Mouse (Mus musculus) natural killer cell, adult 2 months (primary cell): ENCODE measurements around the gene Pus3.
"Not testable (repeated sequence)": the region's sequence is repeated elsewhere in the genome, so short reads cannot be mapped to it uniquely, and the experiment has no call there.

Source experiments
- DNase-seq, 2 experiments: peaks; one replicate each; pipeline ENCODE4 v3.0.0; 2022; ENCODE audit warnings: low spot score in 2 of 2

Pus3 gene

GRCm38 (mm10) chr9:35545704-35546103, 12.7 kb upstream of the Pus3 start:
- no peak for DNase-seq

DNA sequence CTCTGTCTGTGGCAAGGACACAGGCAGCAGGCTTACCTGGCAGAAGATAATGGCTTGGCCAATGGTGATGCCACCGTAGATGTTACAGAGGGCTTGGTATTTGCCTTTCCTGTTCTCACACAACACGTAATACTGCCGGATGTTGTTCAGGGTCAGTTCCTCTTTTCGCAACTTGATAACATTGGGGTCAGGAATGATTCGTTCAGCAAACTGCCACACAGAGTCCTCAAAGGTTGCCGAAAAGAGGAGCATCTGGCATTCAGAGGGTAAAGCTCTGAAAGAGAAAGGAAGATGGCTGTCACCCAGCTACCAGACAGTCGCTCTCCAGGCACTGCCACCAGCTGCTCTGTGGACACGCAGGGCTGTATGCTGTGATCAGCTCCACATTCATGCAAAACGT, 11.7 kb upstream of the Pus3 start:
- peak; percentile 16 to 62 for DNase-seq

GRCm38 (mm10) chr9:35548455-35548854, 9.9 kb upstream of the Pus3 start:
- DNase-seq: no peak

GRCm38 (mm10) chr9:35556494-35557102, 1.8 kb upstream of the Pus3 start:
- no peak for DNase-seq

DNA sequence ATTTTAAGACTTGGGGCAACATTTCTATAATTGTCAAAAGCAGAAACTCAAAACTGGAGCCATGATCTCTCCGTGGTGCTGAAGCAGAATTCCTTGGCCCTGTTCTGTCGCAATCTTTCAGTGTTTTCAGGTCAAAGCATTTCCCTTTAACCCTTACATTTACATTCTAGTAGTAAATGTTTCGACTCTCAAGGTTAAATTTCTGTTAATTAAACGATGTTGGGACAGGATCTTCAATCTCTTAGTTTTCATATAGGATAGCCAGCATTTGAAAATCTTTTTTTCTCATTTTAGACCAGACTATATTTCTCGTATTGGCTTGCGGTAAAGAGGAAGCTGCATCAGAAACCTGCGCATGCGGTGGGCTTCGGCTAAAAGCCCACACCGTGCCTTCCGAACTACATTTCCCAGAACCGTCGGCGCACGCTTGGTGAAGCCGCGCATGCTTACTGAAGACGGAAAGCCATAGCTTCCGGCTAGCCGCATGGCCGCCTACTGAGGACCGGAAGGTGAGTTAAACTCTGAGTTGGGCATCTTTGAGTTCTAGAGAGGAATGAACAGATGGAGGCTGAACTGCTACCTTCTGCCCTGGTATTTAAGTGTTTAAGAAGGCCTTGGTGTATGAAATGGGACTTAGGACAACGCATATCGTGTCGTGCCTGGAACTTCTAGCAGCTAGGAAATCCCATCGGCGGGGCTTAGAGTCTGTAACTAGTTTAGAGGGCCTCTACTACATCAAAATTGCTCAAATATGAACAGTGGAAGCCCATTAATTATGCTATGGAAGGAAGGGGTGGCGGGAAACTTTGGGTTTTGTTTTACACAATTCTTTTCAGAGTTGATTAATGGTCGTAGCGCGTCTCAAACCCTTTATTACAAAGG, 855 bp downstream of the Pus3 start:
- peak; percentile 63 to 73 for DNase-seq

DNA sequence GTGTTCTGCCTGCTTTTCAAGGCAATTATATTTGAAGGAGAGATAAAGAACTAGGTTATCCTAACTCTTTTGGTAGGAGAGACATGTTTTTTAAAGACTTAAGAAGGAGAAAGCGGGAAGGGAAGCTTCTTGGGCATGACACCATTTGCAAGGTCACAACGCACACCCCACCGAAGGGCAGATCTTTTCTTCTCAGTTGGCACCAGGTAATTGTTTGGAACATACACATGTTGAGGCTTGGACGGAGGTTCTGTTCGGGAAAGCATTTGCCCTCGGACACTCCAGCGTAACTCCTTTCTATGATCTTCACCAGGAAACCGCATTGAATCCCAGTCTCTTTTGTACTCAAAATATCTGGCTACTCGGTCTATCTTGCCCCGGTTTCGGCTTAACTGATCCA, 2.7 kb downstream of the Pus3 start:
- DNase-seq: no peak

- no peak for DNase-seq
Measured at GRCm38 (mm10) chr9:35561583-35561982, 3.2 kb downstream of the Pus3 start.

- DNase-seq: no peak
Measured at GRCm38 (mm10) chr9:35564536-35565240, 6.3 kb downstream of the Pus3 start.

DNA sequence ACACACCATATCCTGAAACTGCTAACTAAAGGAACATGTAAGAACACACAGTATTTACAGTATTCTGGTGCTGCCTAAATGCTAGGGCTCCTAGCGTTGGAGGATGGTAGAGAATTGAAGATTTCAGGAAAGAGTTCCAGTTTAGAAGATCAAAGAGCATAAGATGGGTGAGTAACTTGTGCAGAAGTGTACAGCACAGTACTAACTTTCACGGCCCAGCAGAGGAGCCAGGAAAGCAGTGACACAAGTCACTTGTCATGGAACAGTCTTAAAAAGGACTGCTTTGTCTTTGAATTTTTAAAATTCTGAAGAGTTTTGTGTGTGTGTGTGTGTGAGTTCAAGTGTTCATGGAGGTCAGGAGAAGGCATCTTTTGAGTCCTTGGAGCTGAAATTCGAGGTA, 9.6 kb downstream of the Pus3 start:
- DNase-seq: no peak

GRCm38 (mm10) chr9:35569571-35570534, 11.5 kb downstream of the Pus3 start, which contains the start of the genes Pate2 and Hyls1:
Pate2 (plus strand) TSS chr9:35570284.
Hyls1 (minus strand) TSS chr9:35570398.
- peak; percentile 92 to 93 for DNase-seq

DNA sequence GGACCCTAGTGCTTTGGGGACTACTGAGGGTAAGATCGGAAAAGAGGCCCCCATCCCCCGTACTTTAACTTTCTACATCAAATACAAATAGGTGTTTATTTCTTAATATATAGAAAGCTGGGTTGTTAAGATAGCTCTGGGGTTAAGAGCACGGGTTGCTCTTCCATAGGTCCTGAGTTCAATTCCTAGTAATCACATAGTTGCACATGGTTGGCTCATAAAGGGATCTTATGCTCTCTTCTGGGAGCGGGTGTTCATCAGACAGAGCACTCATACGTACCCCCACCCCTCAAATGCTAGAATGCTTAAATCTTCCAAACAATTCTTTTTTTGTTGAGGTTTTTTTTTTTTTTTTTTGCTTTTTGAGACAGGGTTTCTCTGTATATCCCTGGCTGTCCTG, 12.3 kb downstream of the Pus3 start:
- DNase-seq: no peak

DNA sequence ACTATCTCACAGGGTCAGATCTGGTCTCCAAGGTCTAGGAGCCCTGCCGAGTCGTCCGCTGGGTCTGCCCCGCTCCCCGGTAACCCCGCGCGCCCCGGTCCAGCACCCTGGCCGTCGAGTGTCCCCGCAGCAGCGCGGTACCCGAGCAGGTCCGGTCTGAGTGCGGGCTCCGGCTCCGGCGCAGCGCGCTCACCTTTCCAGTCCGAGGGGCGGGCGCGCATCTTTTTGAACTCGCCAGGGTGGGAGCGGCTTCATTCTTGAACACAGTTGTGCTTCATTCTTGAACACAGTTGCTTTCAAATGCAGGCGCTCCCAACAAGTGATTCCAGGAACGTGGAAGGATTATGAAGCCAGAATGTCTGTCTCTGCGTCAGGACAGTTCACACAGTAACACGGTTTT, 16.0 kb downstream of the Pus3 start:
- DNase-seq: no peak

DNA sequence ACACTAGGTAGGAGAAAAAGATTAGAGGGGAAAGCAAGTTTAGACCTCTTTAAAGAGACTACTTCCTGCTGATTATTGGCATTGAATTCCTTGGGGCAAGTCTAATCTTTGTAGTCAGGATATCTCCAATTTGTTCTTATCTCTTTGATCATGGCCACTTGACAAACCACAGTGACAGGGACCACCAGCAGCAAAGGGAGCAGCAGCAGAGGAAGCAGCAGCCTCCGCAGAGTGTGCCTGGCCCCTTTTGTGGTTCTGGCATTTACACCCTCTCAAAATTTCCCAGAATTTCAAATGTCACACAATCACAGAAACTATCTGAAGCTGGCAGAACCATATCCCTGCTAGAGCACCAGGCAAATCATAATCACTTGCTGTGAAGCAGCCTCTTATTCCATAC, 29.3 kb downstream of the Pus3 start:
- DNase-seq: no peak

DNA sequence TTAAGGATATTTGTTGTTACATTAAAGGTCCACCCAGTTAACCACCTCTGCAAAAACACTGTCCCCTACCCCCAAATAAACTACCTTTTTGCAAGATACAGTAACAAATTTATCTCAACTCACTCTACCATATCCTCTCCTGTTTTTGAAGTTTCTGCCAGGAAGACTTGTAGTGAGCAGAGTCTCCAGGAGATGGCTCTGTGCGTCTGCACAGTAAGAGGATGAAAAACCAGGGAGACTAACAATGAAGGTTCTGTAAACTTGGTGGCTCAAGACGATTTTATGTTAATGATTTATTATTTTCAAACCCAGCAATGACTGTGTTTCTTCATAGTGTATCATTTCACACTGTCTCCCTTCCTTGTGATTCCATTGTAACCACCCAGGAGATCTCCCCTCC, 34.5 kb downstream of the Pus3 start:
- no peak for DNase-seq

GRCm38 (mm10) chr9:35607647-35608405, 49.4 kb downstream of the Pus3 start:
- no peak for DNase-seq

- no peak for DNase-seq
Measured at GRCm38 (mm10) chr9:35611841-35612240, 53.4 kb downstream of the Pus3 start, which contains the start of gene Pate4. Pate4 (minus strand) TSS chr9:35611941.

- no peak for DNase-seq
Measured at GRCm38 (mm10) chr9:35614005-35614404, 55.6 kb downstream of the Pus3 start.

DNA sequence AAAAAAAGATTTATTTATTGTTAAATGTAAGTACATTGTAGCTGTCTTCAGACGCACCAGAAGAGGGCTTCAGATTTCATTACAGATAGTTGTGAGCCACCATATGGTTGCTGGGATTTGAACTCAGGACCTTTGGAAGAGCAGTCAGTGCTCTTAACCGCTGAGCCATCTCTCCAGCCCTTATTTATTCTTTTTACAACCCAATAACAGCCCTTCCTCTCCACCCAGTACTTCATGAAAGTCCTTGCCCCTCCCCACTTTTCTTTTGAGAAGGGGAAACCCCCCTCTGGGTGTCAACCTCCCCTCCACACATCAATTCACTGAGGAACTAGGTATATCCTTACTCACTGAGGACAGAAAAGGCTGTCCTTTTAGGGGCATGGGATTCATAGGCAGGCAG, 58.4 kb downstream of the Pus3 start:
- DNase-seq: not testable (repeated sequence)
